Mouse (Mus musculus) hematopoietic stem cell, adult 5-6 weeks (primary cell): Measurements from ENCODE around the gene Abtb1. TPM values are rescaled to one million over a fixed set of nuclear protein-coding genes. Genes with fewer than 3 reads are reported as not detected.
A peak's percentile ranks its signal among the peaks of the same experiment; 100 is the strongest.

Experiments
- ATAC-seq, 2 experiments: fragments of 125-278 bp in 1 of 2; replicated peaks in 1 of 2; 2 replicates each; pipeline ENCODE4 v1.8.0; 2016 to 2017; ENCODE audit warnings: inconsistent platforms in 2 of 2, mild to moderate bottlenecking in 2 of 2, moderate number of reproducible peaks in 2 of 2, low read depth in 1 of 2, moderate TSS enrichment in 1 of 2; ENCODE audit not compliant: low FRiP score in 2 of 2, poor library complexity in 2 of 2, severe bottlenecking in 2 of 2, insufficient read depth in 1 of 2, low TSS enrichment in 1 of 2
- total RNA-seq: library from RNA; stranded (forward); fragments of 172-1452, 232-1000 nt; gene quantifications from 2 replicates; pipeline ENCODE4 v1.2.3, GENCODE M21; 2017

Abtb1 gene
- total RNA-seq, 1 experiment from 2014 or later, result 82.1 TPM

- peak; percentile 30 to 33; a peak in 2 of 4 replicates for ATAC-seq
Observed at GRCm38 (mm10) chr6:88820853-88821252, 20.9 kb downstream of the Abtb1 start.

- ATAC-seq, result no peak
Observed at GRCm38 (mm10) chr6:88816913-88817312, 24.9 kb downstream of the Abtb1 start.

- no peak for ATAC-seq
Observed at GRCm38 (mm10) chr6:88815489-88815888, 26.3 kb downstream of the Abtb1 start.

- no peak for ATAC-seq
Observed at GRCm38 (mm10) chr6:88815036-88815435, 26.7 kb downstream of the Abtb1 start.

GRCm38 (mm10) chr6:88813832-88814231 lies 28.0 kb downstream of the Abtb1 start:
- no peak for ATAC-seq

GRCm38 (mm10) chr6:88812886-88813285 lies 28.9 kb downstream of the Abtb1 start:
- ATAC-seq, result peak in 1 of 2 experiments; percentile 63; a peak in 1 of 4 replicates

GRCm38 (mm10) chr6:88811880-88812400 lies 29.8 kb downstream of the Abtb1 start:
- ATAC-seq, result no peak

- ATAC-seq, result 0 out of 4 replicates have a peak, but pooled peaks of 1 of the 2 experiments have one; percentile 51
Observed at GRCm38 (mm10) chr6:88811396-88811795, 30.4 kb downstream of the Abtb1 start.

- no peak for ATAC-seq
Observed at GRCm38 (mm10) chr6:88810291-88810690, 31.5 kb downstream of the Abtb1 start.

- no peak for ATAC-seq
Observed at GRCm38 (mm10) chr6:88809091-88810037, 32.4 kb downstream of the Abtb1 start.

GRCm38 (mm10) chr6:88804966-88805577 lies 36.7 kb downstream of the Abtb1 start:
- no peak for ATAC-seq

- ATAC-seq, result no peak
Observed at GRCm38 (mm10) chr6:88803957-88804695, 37.7 kb downstream of the Abtb1 start.

GRCm38 (mm10) chr6:88803051-88803450 lies 38.7 kb downstream of the Abtb1 start:
- ATAC-seq, result no peak

- ATAC-seq, result no peak
Observed at GRCm38 (mm10) chr6:88800735-88801134, 41.0 kb downstream of the Abtb1 start.

- no peak for ATAC-seq
Observed at GRCm38 (mm10) chr6:88800191-88800590, 41.6 kb downstream of the Abtb1 start.

GRCm38 (mm10) chr6:88794561-88794971 lies 47.2 kb downstream of the Abtb1 start:
- no peak for ATAC-seq

- ATAC-seq, result no peak
Observed at GRCm38 (mm10) chr6:88793872-88794271, 47.9 kb downstream of the Abtb1 start.
